Mouse (Mus musculus): Measurements from ENCODE around the gene Llgl2.

GRCm38 (mm10) chr11:115899486-115900266 is 75.8 kb downstream of the Llgl2 start, which contains the start of gene Smim5:
- TF ChIP-seq CTCF (IDR thresholded peaks at IDR 0.05; ENCODE audit: borderline replicate concordance, control insufficient read depth, extremely low read depth, insufficient read depth, low read length, poor library complexity), result no peak
- no peak for TF ChIP-seq POLR2A (IDR thresholded peaks at IDR 0.05; ENCODE audit: control insufficient read depth, extremely low read depth, insufficient read depth, low read length, poor library complexity)
